Mouse (Mus musculus) embryonic facial prominence, embryonic 12.5 days (tissue): Measurements from ENCODE around the gene Plod2. TPM values are rescaled to one million over a fixed set of nuclear protein-coding genes. Genes with fewer than 3 reads are reported as not detected.

Experiments used
- ATAC-seq: fragments of 200-750 bp; cut with Nextera tagmentation; 2 replicates; pipeline ENCODE4 v1.8.0; 2017; ENCODE audit not compliant: insufficient number of reproducible peaks, insufficient read depth, low FRiP score, low TSS enrichment
- H3K27ac ChIP-seq: fragments of 300-500 bp; sonication (generic); 2 replicates; pipeline ENCODE4 v1.5.1; 2016; ENCODE audit warnings: mild to moderate bottlenecking
- H3K27me3 ChIP-seq: fragments of 300-500 bp; sonication (generic); 2 replicates; pipeline ENCODE4 v1.6.1; 2016; ENCODE audit warnings: mild to moderate bottlenecking, moderate library complexity
- H3K36me3 ChIP-seq: fragments of 300-500 bp; sonication (generic); 2 replicates; pipeline ENCODE4 v1.6.1; 2016; ENCODE audit warnings: mild to moderate bottlenecking
- H3K4me1 ChIP-seq: fragments of 300-500 bp; sonication (generic); 2 replicates; pipeline ENCODE4 v1.6.1; 2016
- H3K4me2 ChIP-seq: fragments of 300-500 bp; sonication (generic); replicated peaks from 2 replicates; pipeline ENCODE4 v1.6.1; 2016; ENCODE audit warnings: mild to moderate bottlenecking, moderate library complexity
- H3K4me3 ChIP-seq: fragments of 300-500 bp; sonication (generic); 2 replicates; pipeline ENCODE4 v1.5.1; 2016; ENCODE audit warnings: mild to moderate bottlenecking
- H3K9ac ChIP-seq: fragments of 300-500 bp; sonication (generic); 2 replicates; pipeline ENCODE4 v1.6.1; 2016; ENCODE audit warnings: mild to moderate bottlenecking, moderate library complexity
- H3K9me3 ChIP-seq: fragments of 300-500 bp; sonication (generic); 2 replicates; pipeline ENCODE4 v1.6.1; 2016; ENCODE audit warnings: mild to moderate bottlenecking, moderate library complexity
- WGBS: fragments of 180-500 bp; shearing (Covaris S2); methylation state at CpG from one replicate; pipeline ENCODE4 v1.1.7; 2016; 5-methylcytosine and 5-hydroxymethylcytosine counted together
- polyA plus RNA-seq: library from polyadenylated mRNA; unstranded; fragments of >200 nt; fragmentation: Nextera tagmentation; extraction: Ambion mirVana; gene quantifications from 2 replicates; pipeline ENCODE4 v1.2.1, GENCODE M21; 2016

Gene Plod2
- polyA plus RNA-seq, 1 experiment from 2014 or later = 61.0 TPM

DNA sequence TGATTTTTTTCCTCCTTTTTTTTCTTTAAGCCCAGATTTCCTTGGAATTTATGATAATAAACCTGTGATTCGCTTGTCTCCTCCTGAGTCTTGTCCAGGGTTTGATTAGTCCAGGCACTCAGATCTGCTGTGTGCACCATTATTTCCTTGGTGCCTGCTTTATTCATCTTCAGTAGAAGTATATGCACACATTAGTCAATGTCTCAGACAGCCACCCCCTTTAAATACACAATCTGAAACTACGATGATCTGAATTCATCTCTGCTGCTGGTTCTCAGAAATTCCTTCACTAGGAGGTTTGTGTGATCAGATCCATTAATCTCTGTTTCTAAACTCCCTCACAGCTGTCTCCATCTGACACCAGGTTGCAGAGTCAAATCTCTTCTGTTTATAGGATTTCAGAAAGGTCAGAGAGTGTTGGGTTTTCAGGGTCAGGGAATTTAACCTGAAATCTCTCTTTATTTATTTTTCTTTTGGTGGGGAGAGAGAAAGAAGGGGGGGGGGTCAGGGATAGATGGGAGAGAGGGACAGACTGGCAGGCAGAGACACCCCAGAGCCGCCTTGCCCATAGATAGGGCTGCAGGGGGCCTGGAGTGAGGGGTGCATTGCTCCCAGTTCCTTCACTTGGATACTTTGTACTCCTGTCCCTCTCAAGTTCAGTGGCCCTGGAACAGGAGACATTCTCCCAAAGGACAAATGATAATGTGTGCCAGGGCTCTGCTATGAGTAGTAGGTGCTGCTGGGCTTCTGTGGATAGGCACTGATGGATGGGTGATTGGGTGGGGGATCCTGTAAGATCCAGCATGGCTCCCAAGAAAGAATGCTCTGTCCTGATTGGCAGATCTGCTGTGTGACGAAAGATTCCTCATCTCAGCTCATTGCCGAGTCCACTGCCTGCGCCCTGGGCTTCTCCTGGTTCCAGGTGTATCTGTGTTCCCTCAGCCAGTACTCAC lies 13.3 kb downstream of the Plod2 start:
- Histone ChIP-seq H3K27ac (no peak overlapping the region), H3K9ac (no peak overlapping the region)

DNA sequence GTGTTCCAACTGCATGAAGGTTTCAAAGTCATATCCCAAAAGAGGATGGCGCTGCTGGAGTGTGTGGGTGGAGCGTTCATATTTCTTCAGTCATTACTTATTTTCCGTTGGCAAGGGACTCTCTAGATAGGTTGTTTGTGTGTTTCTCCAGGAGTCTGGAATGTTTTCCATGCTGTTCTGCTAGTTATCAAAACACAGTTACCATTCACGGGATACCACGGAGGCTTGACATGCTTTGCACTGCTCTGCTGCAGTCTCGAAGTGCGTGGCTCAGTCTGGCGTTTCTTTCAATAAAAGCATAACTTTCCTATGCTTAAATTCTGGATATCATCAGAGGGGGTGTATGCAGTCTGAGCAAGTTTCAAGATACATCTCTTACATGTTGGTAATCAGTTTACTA lies 17.7 kb downstream of the Plod2 start:
- Histone ChIP-seq H3K4me1 (peaks cover 25% of the 10 kb centered on the region), H3K9ac (no peak overlapping the region), H3K4me3 (no peak overlapping the region), H3K27me3 (no peaks in the 10 kb centered on the region), H3K27ac (no peak overlapping the region), H3K9me3 (no peaks in the 10 kb centered on the region), H3K36me3 (0 out of 2 replicates have a peak, but pooled peaks cover 4% of the 10 kb centered on the region), H3K4me2 (no peak overlapping the region)
- WGBS = 67% methylated on average over 8 of the region's 8 CpGs
- no peak for ATAC-seq

More for the DNA sequence above, 13.3 kb downstream of the Plod2 start:
- 63% methylated on average over 6 of the region's 6 CpGs for WGBS
- Histone ChIP-seq H3K4me3 (no peak overlapping the region), H3K9me3 (no peaks in the 10 kb centered on the region), H3K27me3 (no peaks in the 10 kb centered on the region), H3K36me3 (no peaks in the 10 kb centered on the region), H3K4me1 (peaks cover 16% of the 10 kb centered on the region), H3K4me2 (no peak overlapping the region)
- ATAC-seq = no peak

DNA sequence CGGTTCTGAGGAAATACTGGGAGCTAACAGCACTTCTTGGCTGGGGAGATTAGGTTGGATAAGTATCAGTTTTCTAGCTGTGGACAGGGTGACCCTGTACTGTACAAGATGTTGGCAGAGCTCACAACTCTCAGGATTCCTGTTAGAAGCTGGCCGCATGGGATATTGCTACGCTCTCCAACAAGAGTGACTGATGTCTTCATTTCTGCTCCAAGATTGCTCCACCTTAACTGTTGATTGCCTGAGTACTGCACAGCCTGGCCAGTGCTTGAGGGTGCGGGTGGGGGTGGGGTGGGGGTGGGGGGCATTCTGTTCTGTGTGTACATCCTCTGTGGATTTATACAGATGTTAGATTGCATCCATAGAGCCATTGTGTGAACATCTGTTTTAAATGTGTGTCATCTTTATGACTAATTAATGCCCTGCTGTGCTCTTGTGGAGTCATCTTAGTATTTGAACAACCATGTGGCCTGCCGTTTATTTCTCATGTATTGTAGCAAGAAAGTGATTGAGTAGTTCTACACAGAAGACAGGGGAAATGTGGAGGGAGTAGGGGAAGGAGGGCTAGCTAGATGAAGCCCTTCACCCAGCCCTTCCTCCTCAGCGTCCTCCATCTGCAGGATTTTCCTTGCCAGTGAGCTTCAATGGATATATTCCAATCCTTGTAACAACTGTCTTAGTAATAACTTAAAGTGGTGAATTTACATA lies 19.0 kb downstream of the Plod2 start:
- WGBS = 49% methylated on average over 6 of the region's 6 CpGs
- no peaks in the 10 kb centered on the region for H3K9me3 ChIP-seq
- 0 out of 2 replicates have a peak, but pooled peaks cover 4% of the 10 kb centered on the region for H3K36me3 ChIP-seq
- H3K4me3 ChIP-seq = no peak overlapping the region
- no peaks in the 10 kb centered on the region for H3K27me3 ChIP-seq
- 0 out of 2 replicates have a peak overlapping the region, but pooled peaks have one; percentile 7 for H3K27ac ChIP-seq
- peaks cover 25% of the 10 kb centered on the region for H3K4me1 ChIP-seq
- H3K9ac ChIP-seq = no peak overlapping the region
- ATAC-seq = peak; percentile 75
- no peak overlapping the region for H3K4me2 ChIP-seq

DNA sequence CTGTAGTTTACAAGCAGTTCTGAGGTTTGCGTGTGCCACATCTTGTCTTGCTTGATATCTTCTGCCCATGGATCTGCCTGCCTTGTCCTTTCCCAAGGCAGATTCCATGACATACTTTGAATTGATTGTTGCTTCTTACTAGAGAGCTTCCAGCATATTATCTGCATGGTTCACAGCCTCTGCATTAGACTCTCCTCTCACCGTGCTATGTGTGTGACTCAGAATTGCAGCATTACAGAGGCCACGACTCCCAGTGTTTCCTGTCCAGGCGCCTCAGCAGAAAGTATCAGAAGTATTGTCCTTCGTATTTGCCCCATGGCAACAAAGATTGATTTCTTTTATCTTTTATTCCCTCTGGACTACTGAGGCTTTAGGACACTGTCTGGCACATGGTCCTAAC lies 20.4 kb downstream of the Plod2 start:
- ATAC-seq = no peak
- Histone ChIP-seq H3K36me3 (0 out of 2 replicates have a peak, but pooled peaks cover 4% of the 10 kb centered on the region), H3K4me3 (no peak overlapping the region), H3K9me3 (no peaks in the 10 kb centered on the region), H3K27ac (no peak overlapping the region), H3K4me2 (no peak overlapping the region), H3K27me3 (no peaks in the 10 kb centered on the region), H3K4me1 (peaks cover 30% of the 10 kb centered on the region), H3K9ac (no peak overlapping the region)
- 82% methylated on average over 5 of the region's 5 CpGs for WGBS

DNA sequence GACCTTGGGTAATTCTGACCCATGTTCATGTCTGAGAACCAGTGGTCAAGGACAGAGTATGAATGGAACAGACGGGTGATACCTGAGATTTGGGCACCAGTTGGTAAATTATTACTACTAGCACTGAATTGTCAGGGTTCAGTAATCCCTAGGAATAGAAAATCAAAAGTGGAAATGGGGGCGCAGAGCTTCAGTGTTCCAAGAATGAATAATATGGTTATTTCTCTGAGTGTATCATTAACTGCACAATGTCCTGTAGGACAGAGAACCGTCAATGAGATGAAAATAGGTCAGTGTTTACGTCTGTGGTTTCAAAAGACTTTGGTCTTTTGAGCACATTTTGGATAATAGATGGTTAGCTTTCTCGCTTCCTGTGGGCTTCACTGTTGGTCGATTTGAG lies 21.3 kb downstream of the Plod2 start:
- Histone ChIP-seq H3K4me2 (no peak overlapping the region), H3K36me3 (0 out of 2 replicates have a peak, but pooled peaks cover 4% of the 10 kb centered on the region), H3K9ac (no peak overlapping the region), H3K27me3 (no peaks in the 10 kb centered on the region), H3K4me1 (peaks cover 32% of the 10 kb centered on the region), H3K4me3 (no peak overlapping the region), H3K27ac (no peak overlapping the region), H3K9me3 (no peaks in the 10 kb centered on the region)
- ATAC-seq = no peak
- WGBS = 89% methylated on average over 6 of the region's 6 CpGs

DNA sequence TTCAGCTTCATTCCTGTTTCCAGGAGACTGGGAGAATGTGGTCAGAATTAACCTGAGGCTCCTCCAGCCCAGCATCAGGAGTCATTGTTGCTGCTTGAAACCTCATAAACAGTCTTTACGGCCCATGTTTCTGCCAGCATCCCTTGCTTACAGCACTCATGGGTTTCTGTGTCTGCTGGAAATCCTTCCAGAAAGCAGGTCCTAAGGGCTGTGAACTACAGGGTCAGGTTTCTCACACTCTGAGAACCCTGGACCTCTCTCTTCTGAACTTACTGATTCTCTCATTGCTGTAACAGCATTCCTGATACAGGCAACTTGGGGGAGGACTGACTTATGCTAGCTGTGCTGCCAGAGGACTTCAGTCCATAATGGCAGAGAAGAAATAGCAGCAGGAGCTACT lies 22.4 kb downstream of the Plod2 start:
- Histone ChIP-seq H3K4me1 (peaks cover 29% of the 10 kb centered on the region), H3K4me3 (no peak overlapping the region), H3K4me2 (no peak overlapping the region), H3K27me3 (no peaks in the 10 kb centered on the region), H3K9me3 (no peaks in the 10 kb centered on the region), H3K9ac (no peak overlapping the region), H3K27ac (no peak overlapping the region), H3K36me3 (0 out of 2 replicates have a peak, but pooled peaks cover 4% of the 10 kb centered on the region)
- WGBS = 82% methylated on average over 1 of the region's 1 CpGs
- ATAC-seq = no peak

DNA sequence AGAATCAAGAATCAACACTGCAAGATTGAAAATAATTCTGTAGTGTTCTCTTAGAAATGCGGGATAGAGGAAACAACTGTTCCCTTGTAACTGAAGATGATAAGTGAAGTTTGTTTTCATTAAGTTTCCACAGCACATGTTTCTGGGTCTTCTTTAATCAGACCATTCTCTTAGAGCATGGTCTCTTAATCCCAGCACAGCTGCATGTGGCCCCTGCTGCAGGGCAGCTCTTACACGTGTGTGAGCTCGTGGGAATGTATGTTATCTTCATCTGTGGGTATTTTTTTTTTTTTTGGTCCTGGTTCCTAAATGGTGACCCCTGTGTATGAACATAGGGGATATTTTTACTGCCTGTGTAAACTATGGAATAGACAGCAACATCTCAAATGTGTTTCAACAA lies 24.2 kb downstream of the Plod2 start:
- Histone ChIP-seq H3K27me3 (no peaks in the 10 kb centered on the region), H3K4me3 (no peak overlapping the region), H3K9ac (no peak overlapping the region), H3K9me3 (no peaks in the 10 kb centered on the region), H3K4me1 (peaks cover 11% of the 10 kb centered on the region), H3K4me2 (no peak overlapping the region), H3K36me3 (0 out of 2 replicates have a peak, but pooled peaks cover 4% of the 10 kb centered on the region), H3K27ac (0 out of 2 replicates have a peak overlapping the region, but pooled peaks have one; percentile 4)
- 38% methylated on average over 3 of the region's 3 CpGs for WGBS
- no peak for ATAC-seq

DNA sequence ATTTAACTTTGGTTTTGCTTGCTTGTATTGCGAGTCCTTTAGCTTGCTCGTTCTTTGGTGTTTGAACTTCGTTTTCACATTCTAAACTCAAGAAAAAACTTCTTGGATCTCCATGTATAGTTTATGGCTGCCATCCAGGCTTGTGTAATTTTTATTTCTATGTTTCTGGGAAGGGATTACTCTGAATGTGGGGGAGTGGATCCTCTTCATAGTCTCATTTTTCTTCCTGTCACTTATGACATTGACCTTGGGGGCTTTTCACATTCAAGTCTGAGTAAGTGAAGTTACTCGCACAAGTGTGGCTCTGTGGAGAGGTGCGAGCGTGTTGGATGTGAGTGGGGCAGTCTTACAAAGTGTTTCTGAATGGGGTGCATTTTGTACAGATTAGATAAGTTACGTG lies 25.5 kb downstream of the Plod2 start:
- H3K9me3 ChIP-seq = no peaks in the 10 kb centered on the region
- no peak overlapping the region for H3K4me3 ChIP-seq
- 94% methylated on average over 7 of the region's 7 CpGs for WGBS
- H3K4me1 ChIP-seq = peaks cover 7% of the 10 kb centered on the region; the same call in 1 of the 2 replicates
- H3K4me2 ChIP-seq = no peak overlapping the region
- no peak overlapping the region for H3K9ac ChIP-seq
- H3K27me3 ChIP-seq = no peaks in the 10 kb centered on the region
- 0 out of 2 replicates have a peak, but pooled peaks cover 4% of the 10 kb centered on the region for H3K36me3 ChIP-seq
- H3K27ac ChIP-seq = no peak overlapping the region
- ATAC-seq = no peak

DNA sequence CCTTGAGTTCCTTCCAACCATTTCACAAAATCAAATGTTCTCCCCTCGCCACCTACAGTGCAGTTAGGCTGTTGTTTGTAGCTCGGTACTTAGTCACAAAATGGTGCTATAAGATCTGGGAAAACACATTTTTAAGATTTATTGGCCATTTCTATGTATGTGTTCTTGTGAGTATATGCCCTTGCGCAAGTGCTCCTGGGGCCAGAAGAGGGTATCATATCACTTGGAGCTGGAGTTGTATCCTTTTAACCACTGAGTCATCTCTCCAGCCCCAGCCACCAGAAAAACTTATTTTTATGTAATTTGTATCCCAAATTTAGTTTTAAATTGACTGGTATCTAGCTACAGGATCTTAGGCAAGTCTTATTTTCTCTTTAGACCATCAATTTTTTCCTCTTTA lies 26.8 kb downstream of the Plod2 start:
- no peak for ATAC-seq
- H3K9me3 ChIP-seq = no peaks in the 10 kb centered on the region
- 0 out of 2 replicates have a peak, but pooled peaks cover 4% of the 10 kb centered on the region for H3K36me3 ChIP-seq
- no peak overlapping the region for H3K4me2 ChIP-seq
- no peaks in the 10 kb centered on the region for H3K27me3 ChIP-seq
- H3K4me3 ChIP-seq = no peak overlapping the region
- no peak overlapping the region for H3K27ac ChIP-seq
- peaks cover 7% of the 10 kb centered on the region; the same call in 1 of the 2 replicates for H3K4me1 ChIP-seq
- 92% methylated on average over 3 of the region's 3 CpGs for WGBS
- H3K9ac ChIP-seq = no peak overlapping the region

DNA sequence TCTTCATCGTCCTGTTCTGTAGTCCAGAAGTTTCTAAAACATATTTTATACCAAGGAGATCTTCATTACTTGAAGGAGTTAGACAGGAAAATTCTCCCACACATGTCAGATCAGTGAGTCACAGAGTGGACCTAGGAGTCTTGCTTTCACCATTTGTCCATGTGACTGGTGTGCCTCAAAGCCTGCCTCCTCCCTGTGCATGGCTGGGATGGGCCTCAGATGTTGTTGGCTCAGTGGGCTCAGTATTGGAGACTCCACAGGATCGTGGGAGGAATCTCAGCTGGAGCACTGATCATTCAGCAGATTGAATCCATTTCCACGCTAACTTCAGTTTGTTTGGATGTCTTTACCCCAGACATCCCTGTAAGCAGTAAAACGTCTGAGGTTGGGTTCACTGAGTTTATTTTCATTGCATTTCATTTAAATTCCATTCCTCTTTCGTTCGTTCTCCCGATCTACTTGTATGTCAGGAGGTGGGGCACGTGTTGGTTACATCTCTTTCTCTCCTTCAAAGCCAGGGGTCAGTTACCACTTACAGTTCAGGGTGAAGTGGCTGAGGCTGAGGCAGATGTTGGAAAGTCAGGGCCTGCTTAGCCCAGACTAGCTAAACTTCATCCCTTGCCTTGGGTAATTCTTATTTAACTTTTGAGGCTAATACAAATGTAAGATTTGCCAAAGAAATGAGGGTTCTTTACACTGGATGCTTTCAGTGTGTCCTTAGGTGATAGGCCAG lies 30.5 kb downstream of the Plod2 start:
- 58% methylated on average over 8 of the region's 8 CpGs for WGBS
- no peaks in the 10 kb centered on the region for H3K27me3 ChIP-seq
- H3K27ac ChIP-seq = no peak overlapping the region
- H3K9ac ChIP-seq = no peak overlapping the region
- H3K4me2 ChIP-seq = no peak overlapping the region
- ATAC-seq = no peak
- H3K9me3 ChIP-seq = no peaks in the 10 kb centered on the region
- H3K4me1 ChIP-seq = peaks cover 1% of the 10 kb centered on the region; the same call in 1 of the 2 replicates
- H3K4me3 ChIP-seq = no peak overlapping the region
- no peaks in the 10 kb centered on the region for H3K36me3 ChIP-seq

DNA sequence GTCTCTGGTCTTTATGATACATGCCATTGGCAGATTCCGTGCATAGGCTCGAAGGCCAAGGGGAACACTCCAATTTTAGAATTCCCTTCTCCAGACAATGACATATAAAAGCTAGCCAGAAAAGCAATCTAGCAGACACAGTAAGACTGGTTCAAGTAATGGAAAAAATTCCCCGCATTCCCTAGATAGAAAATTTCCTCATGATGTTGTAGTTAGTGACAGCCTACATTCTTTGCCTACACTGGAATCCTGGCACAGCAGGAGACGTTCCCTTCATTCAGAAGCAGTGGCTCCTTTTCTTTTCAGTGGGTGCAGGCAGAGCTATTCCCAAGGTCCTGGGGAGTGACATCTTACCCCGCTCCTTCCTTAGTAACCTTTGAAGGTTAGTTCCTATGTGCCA lies 41.9 kb downstream of the Plod2 start:
- Histone ChIP-seq H3K4me3 (no peak overlapping the region), H3K9me3 (no peaks in the 10 kb centered on the region), H3K4me1 (no peaks in the 10 kb centered on the region), H3K36me3 (peaks cover 27% of the 10 kb centered on the region), H3K4me2 (no peak overlapping the region), H3K27me3 (no peaks in the 10 kb centered on the region), H3K9ac (no peak overlapping the region), H3K27ac (no peak overlapping the region)
- 84% methylated on average over 5 of the region's 5 CpGs for WGBS
- no peak for ATAC-seq
